Mouse (Mus musculus) adrenal gland (tissue): ENCODE results near the gene Plin5.
"Not testable (repeated sequence)": the region's sequence is repeated elsewhere in the genome, so short reads cannot be mapped to it uniquely, and the experiment has no call there.

Experiments used
- intact Hi-C: fragments of 180-260 bp; cut with DNase I; formaldehyde crosslinking; loops from one replicate; pipeline ENCODE4 v1.15.1; 2025

Gene Plin5

DNA sequence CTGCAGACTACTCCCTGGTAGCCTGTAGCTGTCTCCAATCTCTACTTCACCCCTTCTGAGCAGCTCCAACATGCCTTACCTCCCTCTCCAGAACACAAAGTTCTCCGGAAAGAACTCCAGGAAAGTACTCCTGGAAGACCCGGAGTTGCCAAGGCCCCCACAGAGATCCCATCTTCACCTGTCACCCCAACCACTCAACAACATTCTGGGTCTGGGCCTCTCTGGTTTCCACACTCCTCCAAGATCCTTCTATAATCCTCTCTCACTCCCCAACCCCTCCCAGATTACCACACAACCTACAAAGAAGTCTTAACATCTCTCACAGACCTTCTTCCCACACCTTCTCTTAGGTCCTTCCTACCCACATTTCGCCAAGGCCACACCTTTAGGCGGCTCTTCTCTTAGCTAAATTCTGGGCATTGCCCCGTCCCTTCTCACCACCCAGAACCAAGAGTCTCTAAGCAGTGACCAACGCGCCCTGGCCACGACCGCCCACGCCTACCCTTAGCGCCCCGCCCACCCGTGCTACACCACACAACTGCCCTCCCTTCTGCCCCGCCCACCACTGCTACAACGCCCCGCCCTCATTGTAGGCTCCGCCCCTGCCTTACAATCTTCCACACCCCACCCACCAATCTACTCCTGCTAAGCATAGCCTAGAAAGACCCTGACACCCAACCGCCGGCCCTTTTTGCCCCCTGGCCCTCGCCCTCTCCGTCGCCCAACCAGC is 43.1 kb downstream of the Plin5 start:
- intact Hi-C loops: no loop called here

DNA sequence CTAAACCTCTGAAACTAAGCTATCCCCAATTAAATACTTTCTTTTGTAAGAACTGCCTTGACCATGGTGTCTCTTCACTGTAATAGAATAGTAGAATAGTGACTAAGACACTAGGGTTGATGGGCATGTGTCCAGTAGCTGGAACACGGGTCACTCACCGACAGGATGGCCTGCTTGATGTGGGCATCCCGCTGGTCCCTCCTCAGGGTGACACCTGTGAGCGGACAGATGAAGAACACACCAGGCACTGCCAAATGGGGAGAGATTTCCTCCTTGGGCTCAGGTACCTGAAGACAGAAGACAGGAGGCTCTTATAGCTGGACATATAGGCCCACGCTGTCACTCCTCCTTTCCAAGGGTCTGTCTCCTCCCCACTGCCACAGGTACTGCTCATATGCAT is 45.2 kb downstream of the Plin5 start:
- intact Hi-C loops: no loop called here

- intact Hi-C loops: no loop called here
Measured at GRCm38 (mm10) chr17:56071126-56071525, 46.3 kb downstream of the Plin5 start.

DNA sequence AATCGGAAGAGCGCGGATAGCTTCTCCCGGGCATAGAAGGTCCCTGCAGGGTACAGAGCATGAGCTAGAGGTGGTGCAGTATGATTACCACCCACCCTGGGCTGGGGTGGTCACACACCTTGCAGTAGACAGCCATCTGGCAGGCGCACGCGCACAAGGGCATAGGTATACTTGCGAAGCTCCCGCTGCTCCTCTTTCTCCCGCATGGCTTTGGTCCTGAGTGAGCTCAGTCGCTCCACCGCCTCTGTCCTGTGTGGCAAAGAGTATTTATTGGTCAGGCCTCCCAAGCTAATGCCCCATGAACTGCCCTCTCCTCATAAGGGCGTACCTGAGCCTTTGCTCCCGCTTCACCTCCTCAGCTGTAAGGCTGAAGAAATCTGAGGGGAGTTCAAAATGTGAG is 48.3 kb downstream of the Plin5 start:
- intact Hi-C loops: no loop called here

DNA sequence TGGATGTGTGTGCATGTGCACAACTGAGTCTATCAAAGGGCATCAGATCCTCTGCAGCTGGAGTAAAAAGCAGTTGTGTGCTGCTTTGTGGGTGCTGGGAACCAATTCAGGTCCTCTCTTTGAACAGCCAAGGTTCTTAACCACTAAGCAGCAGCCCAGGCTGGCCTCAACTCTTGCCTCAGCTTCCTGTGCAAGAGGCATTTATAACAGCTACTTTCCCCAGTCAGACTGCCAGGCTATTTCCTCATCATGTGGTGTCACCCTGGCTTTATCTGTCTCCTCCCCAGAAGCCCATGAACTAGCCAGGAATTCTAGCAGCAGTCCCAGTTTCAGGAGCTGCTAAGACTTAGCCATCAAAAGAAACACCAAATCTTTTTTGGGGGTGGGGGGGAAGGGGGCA is 50.9 kb downstream of the Plin5 start:
- intact Hi-C loops: no loop called here

- intact Hi-C loops: not testable (repeated sequence)
Measured at GRCm38 (mm10) chr17:56065715-56066114, 51.7 kb downstream of the Plin5 start.

DNA sequence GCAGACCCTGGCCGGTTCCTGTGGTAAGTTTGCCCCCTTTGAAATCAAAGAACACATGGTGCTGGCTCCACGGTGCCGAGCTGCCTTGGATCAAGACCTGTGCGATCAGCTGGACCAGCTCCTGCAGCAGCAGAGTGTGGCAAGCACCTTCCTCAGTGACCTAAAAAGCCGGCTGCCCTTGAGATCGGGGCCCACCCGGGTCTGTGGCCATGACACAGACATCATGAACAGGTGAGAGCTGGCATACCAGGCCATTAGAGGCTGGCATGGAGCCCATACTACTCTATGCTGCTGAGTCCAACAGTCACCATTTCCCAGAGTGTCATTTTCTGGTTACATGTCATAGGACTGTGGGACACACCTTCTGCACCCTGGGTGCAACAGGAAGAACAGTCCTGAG is 55.3 kb downstream of the Plin5 start:
- intact Hi-C loops: no loop called here
